Mouse (Mus musculus) lung, adult 18-20 months (tissue): ENCODE data around the gene Soat2.

Source experiments
- DNase-seq, 2 experiments: peaks; one replicate each; pipeline ENCODE4 v3.0.0; 2022; ENCODE audit warnings: mixed read lengths in 2 of 2

Soat2 gene

DNA sequence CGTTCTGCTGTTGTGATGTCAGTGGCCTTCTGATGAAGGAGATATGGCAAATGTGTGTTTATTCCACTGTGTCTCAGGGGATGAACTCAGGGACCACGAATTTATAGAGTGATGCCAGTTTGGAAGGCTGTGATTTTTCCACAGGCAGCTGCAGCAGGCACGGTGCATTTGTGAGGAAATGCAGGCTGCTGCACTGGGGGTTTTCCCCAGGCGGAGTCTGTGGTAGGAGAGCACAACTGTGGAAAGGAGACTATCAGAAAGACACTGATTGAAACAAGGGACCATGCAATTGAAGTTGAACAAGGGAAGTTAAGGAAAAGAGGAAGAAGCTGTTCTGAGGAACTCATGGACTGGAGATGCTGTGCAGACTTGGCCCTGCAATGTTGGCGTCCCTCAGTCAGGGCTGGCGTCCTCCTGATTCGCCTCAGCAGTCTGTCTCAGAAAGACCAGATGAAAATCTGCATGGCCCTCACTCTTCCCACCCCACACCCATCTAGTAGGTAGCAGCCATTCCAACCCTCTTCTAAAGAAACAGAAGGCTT is 42.0 kb downstream of the Soat2 start:
- DNase-seq: no peak

DNA sequence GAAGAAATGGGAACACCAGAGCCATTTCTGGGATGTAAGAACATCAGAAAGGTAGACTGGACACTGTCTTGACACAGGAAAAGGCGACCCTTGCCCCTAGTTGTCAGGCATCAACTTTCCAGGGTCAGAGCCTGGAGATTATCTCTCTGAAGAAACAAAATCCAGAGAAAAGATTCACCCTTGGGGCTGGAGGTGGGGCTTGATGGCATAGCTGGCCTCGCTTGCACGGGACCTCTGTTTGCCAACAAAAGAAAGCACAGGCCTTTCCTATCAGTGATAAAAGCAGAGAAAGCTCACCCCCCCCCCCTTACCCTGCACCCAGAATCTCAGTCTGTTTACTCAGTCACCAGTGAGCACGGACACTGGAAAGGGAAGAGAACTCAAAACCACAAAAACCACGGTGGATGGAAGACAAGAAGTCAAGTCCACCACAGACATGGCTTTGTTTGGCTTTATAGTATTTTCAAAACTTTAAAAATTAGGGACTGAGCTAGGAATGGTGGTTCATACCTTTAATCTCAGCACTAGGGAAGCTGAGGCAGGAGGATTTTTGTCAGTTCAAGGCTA is 42.6 kb downstream of the Soat2 start:
- DNase-seq: no peak

DNA sequence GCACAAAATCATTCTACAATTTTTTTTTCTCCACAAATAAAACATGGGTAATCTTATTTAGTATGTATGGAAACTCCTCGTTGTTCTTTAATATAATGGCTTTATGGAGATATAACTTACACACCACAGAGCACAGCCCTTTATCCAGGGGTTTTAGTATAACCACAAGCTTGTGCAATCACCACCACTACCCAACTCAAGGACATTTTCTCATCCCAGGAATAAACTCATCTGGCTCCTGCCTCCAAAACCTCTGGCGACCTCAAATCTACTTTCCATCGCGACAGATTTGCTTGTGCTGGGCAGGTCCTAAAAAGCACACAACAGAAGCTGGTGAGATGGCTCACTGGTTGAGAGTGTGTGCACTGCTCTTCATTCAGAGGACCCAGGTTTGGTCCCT is 43.3 kb downstream of the Soat2 start:
- DNase-seq: no peak

DNA sequence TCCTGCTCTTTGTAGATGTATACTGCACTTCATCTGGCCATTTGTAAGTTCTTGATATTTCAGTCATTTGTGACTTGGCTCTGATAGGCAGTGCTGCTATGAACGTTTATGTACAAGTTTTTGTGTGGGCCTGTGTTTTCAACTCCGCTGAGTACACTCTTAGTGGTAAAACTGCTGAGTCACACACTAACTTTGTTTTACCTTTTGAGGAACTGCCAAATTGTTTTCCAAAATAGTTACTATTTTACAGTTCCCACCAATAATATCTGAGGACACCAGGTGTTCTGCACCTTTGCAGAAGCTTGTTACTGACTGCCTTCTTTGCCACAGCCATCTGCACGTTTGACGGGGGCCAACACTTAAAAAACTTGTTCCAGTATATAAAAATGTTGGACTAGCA is 44.1 kb downstream of the Soat2 start:
- DNase-seq: no peak

- DNase-seq: no peak
Measured at GRCm38 (mm10) chr15:102195373-102195772, 45.0 kb downstream of the Soat2 start.

DNA sequence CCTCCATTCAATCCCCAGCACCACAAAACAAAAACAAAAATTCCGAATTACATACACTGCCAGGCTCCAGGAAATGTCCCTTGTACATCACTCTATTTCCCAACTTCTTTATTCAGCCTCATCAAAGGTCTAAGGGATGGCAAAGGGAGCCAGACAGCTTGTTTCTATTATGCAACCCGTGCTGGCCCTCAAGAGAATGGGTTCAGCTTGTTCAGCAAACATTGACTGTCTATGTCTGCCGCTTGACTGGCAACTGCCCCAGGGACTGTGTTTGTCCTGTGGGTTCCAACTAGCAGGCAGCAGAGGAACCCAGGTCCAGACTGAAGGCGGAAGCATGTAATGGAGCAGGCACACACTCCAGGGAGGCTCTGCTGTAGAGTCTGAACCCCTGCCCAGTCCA is 48.5 kb downstream of the Soat2 start:
- peak; percentile 65 to 78 for DNase-seq

- DNase-seq: peak; percentile 97 to 98
Measured at GRCm38 (mm10) chr15:102202971-102203834, 52.9 kb downstream of the Soat2 start, which contains the start of gene Zfp740. TSS of gene Zfp740 (plus strand) at chr15:102203249.

GRCm38 (mm10) chr15:102203835-102204381 is 53.6 kb downstream of the Soat2 start:
- DNase-seq: peak; percentile 67 to 68

- DNase-seq: no peak
Measured at GRCm38 (mm10) chr15:102204674-102205505, 54.6 kb downstream of the Soat2 start, which contains the start of gene Csad. TSS of gene Csad (minus strand) at chr15:102204724.

DNA sequence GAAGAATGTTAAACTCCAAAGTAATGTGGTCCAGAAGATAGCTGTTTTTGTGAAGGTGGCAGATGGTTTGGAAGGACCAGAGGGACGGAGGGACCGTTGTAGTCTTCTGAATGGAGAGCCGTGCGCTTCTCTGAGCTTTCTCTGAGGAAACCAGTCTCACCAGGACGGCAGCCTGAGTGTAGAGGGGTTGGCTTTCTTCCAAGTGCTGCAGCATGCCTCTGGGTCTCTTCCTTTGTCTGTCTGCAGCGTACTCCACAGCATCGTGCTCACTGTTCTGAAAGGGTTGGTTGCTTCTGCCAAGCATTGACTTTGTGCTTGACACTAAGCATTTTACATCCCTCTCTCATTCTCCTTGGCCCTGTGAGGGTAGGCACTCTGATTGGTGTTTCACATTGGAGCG is 55.5 kb downstream of the Soat2 start:
- DNase-seq: no peak

DNA sequence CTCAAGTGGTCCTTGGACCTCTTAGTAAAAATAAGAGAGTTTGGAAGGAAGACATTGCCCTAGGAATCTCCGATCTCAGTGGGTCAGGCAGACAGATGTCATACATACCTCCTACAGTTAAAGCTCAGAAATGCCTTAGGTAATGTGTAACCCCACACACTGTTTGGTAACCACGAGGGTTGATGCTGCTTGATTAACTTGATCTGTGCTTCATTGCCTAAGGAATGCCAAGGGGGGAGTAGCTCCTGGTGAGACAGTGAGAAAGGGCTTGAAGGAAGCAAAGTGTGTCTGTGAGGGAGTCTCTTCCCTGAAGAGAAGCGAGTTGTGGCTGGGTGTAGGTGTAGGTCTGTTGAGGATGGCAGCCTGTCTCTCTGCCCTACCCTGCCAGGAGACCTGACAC is 57.0 kb downstream of the Soat2 start:
- no peak for DNase-seq

GRCm38 (mm10) chr15:102208092-102208561 is 57.8 kb downstream of the Soat2 start:
- DNase-seq: no peak

- no peak for DNase-seq
Measured at GRCm38 (mm10) chr15:102209114-102209513, 58.8 kb downstream of the Soat2 start.

DNA sequence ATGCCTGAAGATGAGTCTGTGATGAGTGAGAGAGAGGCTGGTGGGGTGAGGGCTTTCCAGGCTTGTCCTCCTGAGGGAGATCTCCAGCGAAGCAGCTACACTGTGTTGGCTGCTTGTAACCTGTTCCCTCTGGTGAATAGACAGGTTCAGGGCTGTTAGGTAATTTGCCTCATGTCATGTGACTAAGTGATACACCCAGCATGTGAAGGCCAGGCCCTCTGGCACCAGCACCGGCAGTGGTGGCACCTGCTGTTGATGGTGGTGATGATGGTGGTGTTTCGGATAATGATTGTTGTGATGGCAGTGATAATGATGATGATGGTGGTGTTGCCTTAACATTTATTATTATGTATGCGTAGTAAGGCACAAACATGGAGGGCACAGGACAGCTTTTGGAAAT is 60.5 kb downstream of the Soat2 start:
- DNase-seq: no peak

DNA sequence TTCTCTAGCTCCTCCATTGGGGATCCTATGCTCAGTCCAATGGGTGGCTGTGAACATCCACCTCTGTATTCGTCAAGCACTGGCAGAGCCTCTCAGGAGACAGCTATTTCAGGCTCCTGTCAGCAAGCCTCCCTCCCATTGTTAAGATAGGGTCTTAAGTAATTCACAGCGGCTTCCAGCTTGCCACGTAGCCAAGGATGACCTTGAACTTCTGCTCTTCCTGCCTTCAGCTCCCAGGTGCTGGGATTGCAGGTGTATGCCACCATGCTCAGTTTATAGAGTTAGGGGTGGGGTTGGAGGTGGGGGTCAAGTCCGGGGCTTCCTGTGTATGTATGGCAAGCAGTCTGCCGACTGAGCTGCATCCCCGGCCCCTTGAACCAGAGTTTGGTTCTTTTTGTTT is 61.6 kb downstream of the Soat2 start:
- no peak for DNase-seq
